Mouse (Mus musculus): Measurements from ENCODE around the gene Dtd2. TPM values are rescaled to one million over a fixed set of nuclear protein-coding genes. Genes with fewer than 3 reads are reported as not detected.

The Dtd2 gene
- total RNA-seq, 2 experiments from 2014 or later: 9.4 to 11.6 TPM

Other genes starting within 250 kb of the Dtd2 start
- 10 to 100 TPM; 80.3 to 85.1 TPM for gene Hectd1, start 177.0 kb downstream of the Dtd2 start, total RNA-seq (2021)
- 1 to 10 TPM; 5.5 to 8.4 TPM for gene Heatr5a, start 35.2 kb downstream of the Dtd2 start, total RNA-seq (2021)
- not detected for gene Gpr33, start 21.6 kb upstream of the Dtd2 start, total RNA-seq (2021)
- gene Nubpl, start 91.2 kb upstream of the Dtd2 start, total RNA-seq (2021): 1 to 10 TPM; 4.5 to 5.0 TPM